Mouse (Mus musculus) erythroblast, embryonic 14.5 days (primary cell): Measurements from ENCODE around the gene Snx14.

ENCODE experiments used
- GATA1 ChIP-seq: IDR thresholded peaks from 2 replicates; pipeline ENCODE4 v1.6.1; 2012; ENCODE audit warnings: low read length, inconsistent platforms, mixed read lengths
- TAL1 ChIP-seq: IDR thresholded peaks from 3 replicates; pipeline ENCODE4 v1.6.1; 2012; ENCODE audit warnings: low read length, inconsistent platforms, mixed read lengths

GRCm38 (mm10) chr9:88348623-88349022, 90.1 kb downstream of the Snx14 start:
- no peak for TF ChIP-seq TAL1
- TF ChIP-seq GATA1, result no peak
